Mouse (Mus musculus) bone marrow, adult 2 months (tissue): ENCODE data around the gene Cnih2. TPM values are rescaled to one million over a fixed set of nuclear protein-coding genes. Genes with fewer than 3 reads are reported as not detected.
A peak's percentile ranks its signal among the peaks of the same experiment; 100 is the strongest.

Experiments used
- H3K27ac ChIP-seq: fragments of 200-500 bp; 2 replicates; pipeline ENCODE4 v1.5.1; 2012; ENCODE audit warnings: low read depth, mild to moderate bottlenecking, control low read depth, inconsistent platforms, low read length; ENCODE audit not compliant: control insufficient read depth, poor library complexity, insufficient read depth
- H3K4me1 ChIP-seq: fragments of 200-500 bp; 2 replicates; pipeline ENCODE4 v1.6.1; 2011; ENCODE audit warnings: low read length; ENCODE audit not compliant: control insufficient read depth, insufficient read depth
- H3K4me3 ChIP-seq: fragments of 200-500 bp; replicated peaks from 2 replicates; pipeline ENCODE3; 2011; ENCODE audit warnings: mild to moderate bottlenecking, low read depth, low read length, control low read depth; ENCODE audit not compliant: control insufficient read depth
- CTCF ChIP-seq: fragments of 200-500 bp; IDR thresholded peaks from 2 replicates; pipeline ENCODE4 v1.5.1; 2011; ENCODE audit warnings: low read length, control low read depth; ENCODE audit not compliant: control insufficient read depth, insufficient read depth
- POLR2A ChIP-seq: fragments of 200-500 bp; IDR thresholded peaks from 2 replicates; pipeline ENCODE4 v1.6.1; 2011; ENCODE audit warnings: low read depth, mild to moderate bottlenecking, control low read depth, low read length, borderline replicate concordance; ENCODE audit not compliant: control insufficient read depth
- WGBS: fragments of 180-500 bp; shearing (Covaris S2); methylation state at CpG from one replicate; pipeline ENCODE4 v1.1.7; 2018; 5-methylcytosine and 5-hydroxymethylcytosine counted together
- polyA plus RNA-seq: library from polyadenylated mRNA; stranded (reverse); fragments of >200 nt; gene quantifications from 2 replicates; pipeline ENCODE4 v1.2.4, GENCODE M21; 2011; ENCODE audit warnings: low replicate concordance; ENCODE audit not compliant: missing spikeins, insufficient read depth, insufficient read length

The Cnih2 gene
- polyA plus RNA-seq, 1 experiment, result 2.3 TPM

DNA sequence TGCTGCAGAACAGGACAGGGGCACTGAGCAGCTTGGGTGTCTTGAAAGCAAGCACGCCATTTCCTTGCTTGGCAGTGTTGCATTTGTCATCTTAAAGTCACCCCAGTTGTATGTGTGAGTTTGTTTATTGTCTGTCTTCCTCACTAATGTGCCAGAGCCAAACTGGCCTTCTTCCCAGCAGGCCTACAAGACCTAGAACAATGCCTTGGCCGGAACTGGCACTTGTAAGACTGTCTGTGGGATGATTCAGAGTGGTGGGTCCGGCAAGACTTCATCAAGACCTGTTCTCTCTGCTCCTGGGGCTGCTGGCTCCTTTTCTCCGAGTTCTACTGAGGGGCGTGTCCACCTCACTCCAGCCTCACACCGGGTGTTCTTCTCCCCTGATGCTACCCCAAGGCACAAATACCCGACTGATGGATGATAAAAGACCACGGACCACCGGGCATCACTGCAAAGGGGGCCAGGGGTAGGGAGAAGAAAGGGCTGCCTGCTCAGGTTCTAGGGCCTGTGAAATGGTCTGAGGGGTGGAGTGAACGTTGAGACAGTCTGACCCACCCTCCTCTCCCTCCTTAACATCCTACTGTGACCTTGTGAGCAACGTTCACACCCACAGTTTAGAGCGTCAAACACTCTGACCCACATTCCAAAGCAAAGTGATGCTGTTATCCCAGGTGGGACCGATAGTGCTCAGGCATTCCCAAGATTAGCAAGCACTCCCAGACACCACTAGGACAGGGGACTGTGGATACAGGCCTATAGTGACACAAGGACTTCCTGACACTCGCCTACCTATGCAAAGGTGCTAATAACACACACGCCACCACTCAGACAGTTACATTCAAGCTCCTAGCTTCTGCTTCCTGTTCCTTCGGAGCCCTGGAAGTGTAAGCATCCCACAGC, 40.2 kb downstream of the Cnih2 start:
- Histone ChIP-seq H3K4me1 (no peaks in the 10 kb centered on the region), H3K4me3 (no peak overlapping the region), H3K27ac (no peak overlapping the region)
- TF ChIP-seq CTCF, result no peak
- no peak for TF ChIP-seq POLR2A
- 67% methylated on average over 16 of the region's 16 CpGs for WGBS

DNA sequence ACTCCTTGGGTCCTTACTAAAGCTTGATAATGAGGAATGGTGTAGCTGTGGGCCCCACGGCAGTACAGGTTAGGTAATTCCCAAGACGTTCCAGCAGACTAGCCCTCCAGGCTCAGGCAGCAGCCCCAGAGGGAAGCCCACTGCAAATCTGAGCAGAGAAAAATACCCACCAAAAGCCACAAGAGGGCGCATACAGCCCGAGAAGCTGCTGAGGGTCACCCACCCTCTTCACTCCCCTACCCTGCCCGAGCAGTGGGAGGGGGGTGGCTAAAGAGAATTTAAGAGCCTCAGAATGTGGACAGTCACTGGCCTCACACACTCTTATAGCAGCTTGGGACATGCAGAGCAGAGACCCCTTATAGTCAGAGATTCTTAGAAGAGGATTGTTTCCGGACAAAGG, 42.1 kb downstream of the Cnih2 start:
- Histone ChIP-seq H3K4me1 (no peaks in the 10 kb centered on the region), H3K27ac (no peak overlapping the region), H3K4me3 (no peak overlapping the region)
- WGBS, result 15% methylated on average over 6 of the region's 6 CpGs
- TF ChIP-seq CTCF (peak; percentile 48), POLR2A (no peak)

DNA sequence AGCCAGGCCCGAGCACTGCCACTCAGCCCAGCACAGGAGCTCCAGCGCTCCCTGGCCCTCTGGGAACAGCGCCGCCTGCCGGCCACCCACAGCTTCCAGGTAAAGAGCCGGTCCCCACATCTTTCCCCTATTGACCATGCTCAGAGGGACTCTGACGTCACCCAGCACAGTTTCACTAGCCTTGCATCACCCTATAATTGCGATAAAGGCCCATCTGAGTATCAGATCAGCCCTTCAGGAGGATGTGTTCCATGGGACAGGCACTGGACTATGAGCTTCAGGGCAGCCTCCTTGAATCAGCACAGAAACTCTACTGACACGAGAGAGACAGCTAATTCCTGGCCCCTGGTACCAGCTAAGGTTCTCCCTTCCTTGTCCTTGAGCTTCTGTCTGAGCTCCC, 44.4 kb downstream of the Cnih2 start:
- H3K4me1 ChIP-seq, result no peaks in the 10 kb centered on the region
- no peak overlapping the region for H3K4me3 ChIP-seq
- 39% methylated on average over 9 of the region's 9 CpGs for WGBS
- TF ChIP-seq POLR2A (no peak), CTCF (peak; percentile 63; the same call in 1 of the 2 replicates)
- H3K27ac ChIP-seq, result no peak overlapping the region

DNA sequence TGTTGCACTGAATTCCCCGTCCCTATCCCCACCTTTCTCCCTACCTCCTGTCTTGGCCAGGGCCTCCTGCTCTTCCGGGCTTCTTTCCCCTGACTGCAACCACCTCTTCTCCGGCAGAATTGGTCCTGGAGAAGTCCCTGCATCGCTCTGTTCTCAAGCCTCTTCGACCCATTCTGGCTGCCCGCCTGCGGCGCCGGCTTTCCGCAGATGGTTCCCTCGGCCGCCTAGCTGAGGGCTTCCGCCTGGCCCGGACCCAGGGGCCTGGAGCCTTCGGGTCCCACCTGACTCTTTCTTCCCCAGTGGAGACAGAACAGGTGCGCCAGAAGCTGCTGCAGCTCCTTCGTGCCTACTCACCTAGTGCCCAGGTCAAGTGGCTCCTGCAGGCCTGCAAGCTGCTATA, 45.5 kb downstream of the Cnih2 start:
- Histone ChIP-seq H3K4me3 (no peak overlapping the region), H3K27ac (no peak overlapping the region), H3K4me1 (no peaks in the 10 kb centered on the region)
- 77% methylated on average over 17 of the region's 17 CpGs for WGBS
- TF ChIP-seq CTCF (no peak), POLR2A (no peak)

DNA sequence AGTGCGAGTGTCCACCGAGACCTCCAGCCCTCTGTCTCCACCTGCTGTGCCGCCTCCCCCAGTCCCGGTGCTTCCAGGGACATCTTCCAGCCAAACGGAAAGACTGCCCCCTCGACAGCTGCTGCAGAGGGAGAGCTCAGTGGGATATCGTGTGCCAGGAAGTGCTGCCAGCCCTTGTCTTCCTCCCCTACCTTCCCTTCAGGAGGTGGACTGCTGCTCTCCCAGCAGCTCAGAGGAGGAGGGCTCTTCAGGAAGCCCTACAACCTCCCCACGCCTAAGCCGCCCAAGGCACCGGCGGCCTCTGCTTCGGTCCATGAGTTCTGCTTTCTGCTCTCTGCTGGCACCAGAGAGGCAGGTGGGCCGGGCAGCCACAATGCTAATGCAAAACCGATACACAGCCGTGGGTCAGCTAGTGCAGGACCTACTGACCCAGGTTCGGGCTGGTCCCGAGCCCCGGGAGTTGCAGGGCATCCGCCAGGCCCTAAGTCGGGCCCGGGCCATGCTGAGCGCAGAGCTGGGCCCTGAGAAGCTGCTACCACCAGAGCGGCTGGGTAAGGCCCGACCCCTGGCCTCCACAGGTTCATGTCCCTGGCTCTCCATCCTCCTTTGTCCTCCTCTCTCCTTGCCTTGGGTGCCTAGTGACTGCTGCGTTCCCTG, 46.0 kb downstream of the Cnih2 start:
- 29% methylated on average over 25 of the region's 25 CpGs for whole genome bisulfite sequencing
- no peak for TF ChIP-seq CTCF
- TF ChIP-seq POLR2A, result no peak
- H3K4me3 ChIP-seq, result no peak overlapping the region
- H3K27ac ChIP-seq, result no peak overlapping the region
- H3K4me1 ChIP-seq, result no peaks in the 10 kb centered on the region

DNA sequence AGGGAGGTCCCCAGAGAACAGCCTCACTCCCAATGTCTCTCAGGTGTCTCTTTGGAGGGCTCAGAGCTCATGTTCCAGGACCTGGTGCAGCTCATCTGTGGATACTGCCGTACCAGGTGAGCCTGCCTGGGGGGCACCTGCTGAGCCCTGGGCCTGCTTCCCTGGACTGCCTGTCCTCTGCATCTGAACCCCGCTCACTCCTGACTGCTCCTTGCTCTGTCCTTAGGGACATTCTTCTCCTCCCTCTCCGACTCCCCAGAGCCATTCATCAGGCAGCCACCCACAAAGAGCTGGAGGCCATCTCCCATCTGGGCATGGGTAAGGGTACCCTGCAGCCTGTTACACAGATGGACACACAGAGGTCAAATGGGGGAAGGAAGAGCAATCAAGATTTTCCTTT, 46.8 kb downstream of the Cnih2 start:
- Histone ChIP-seq H3K27ac (no peak overlapping the region), H3K4me3 (no peak overlapping the region), H3K4me1 (no peaks in the 10 kb centered on the region)
- TF ChIP-seq POLR2A, result no peak
- TF ChIP-seq CTCF, result no peak
- 85% methylated on average over 3 of the region's 3 CpGs for WGBS

DNA sequence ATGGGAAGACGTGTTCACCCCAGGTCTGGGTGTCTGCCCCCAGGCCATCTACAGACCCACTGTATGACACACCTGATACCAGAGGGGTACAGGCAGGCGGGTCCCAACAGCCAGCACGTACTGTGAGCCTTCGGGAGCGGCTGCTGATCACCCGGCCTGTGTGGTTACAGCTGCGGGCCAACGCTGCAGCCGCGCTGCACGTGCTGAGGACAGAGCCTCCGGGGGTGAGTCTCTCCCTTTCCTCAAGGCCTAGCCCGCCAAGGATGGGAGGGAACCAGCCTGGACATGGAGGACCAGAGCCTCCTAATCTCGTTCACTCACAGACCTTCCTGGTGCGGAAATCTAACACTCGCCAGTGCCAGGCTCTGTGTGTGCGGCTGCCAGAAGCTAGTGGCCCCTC, 47.3 kb downstream of the Cnih2 start:
- H3K27ac ChIP-seq, result no peak overlapping the region
- WGBS, result 10% methylated on average over 17 of the region's 17 CpGs
- TF ChIP-seq POLR2A, result no peak
- TF ChIP-seq CTCF, result no peak
- H3K4me1 ChIP-seq, result no peaks in the 10 kb centered on the region
- no peak overlapping the region for H3K4me3 ChIP-seq

DNA sequence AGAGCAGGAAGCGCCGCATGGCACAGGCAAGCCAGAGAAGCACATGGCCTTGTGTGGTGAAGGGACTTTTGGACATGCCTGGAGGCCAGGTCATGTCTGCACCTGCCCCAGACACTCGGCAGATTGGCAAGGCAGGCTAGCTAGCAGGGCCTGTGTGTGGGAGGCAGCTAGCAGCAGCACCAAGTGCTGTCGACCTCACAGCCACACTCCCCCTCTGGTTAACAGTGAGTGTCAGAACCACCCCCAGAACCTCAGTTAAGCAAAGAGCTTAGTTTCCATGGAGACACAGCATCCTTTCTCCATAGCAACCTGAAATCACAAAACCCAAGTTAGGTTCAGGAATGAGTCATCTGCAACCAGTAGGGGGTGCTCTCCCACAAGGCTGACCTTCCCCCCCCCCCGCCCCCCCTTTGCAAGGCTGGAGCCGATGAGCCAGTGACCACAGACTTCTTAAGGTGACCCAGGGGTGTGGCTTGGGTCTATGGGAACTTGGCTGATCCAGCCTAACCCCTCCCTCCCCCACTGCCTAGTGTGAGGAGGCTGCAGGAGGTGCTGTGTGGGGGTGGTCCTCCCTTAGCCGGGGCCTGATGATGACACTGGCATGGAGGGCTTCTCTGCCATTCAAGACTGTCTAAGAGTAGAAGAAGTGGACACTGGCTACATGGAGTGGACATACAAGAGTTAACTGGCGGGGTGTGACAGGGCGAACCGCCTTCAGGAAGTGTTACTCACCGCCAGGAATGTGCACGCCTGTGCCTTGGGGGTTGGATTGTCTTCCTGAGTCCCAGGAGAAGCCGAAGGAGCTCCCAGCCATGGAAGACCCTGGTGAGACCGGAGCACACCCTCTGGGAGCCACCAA, 48.0 kb downstream of the Cnih2 start, which contains the start of gene Rin1:
Gene Rin1 (plus strand): TSS at position 435 of the 859 bp plus-strand sequence.
- WGBS, result 17% methylated on average over 14 of the region's 14 CpGs
- no peak within 1 kb of the TSS for H3K4me3 ChIP-seq
- H3K27ac ChIP-seq, result no peak within 1 kb of the TSS
- TF ChIP-seq CTCF (no peak), POLR2A (no peak)
- H3K4me1 ChIP-seq, result no peaks in the 10 kb centered on the region
